Mouse (Mus musculus): Measurements from ENCODE around the gene Tlr5. TPM values are rescaled to one million over a fixed set of nuclear protein-coding genes. Genes with fewer than 3 reads are reported as not detected.

Gene Tlr5
- polyA plus RNA-seq, 1 experiment from 2014 or later = 1.7 TPM

GRCm38 (mm10) chr1:182974826-182975225 lies 20.2 kb downstream of the Tlr5 start:
- no peak overlapping the region for H3K4me3 ChIP-seq
- peaks cover 5% of the 10 kb centered on the region; the same call in 1 of the 2 replicates for H3K36me3 ChIP-seq
- no peak overlapping the region for H3K27ac ChIP-seq
- H3K9ac ChIP-seq = no peak overlapping the region
- no peaks in the 10 kb centered on the region for H3K4me1 ChIP-seq
- H3K4me2 ChIP-seq (replicated peaks) = no peak overlapping the region
- H3K27me3 ChIP-seq = no peaks in the 10 kb centered on the region
- no peaks in the 10 kb centered on the region for H3K9me3 ChIP-seq
- WGBS = 74% methylated on average over 14 of the region's 14 CpGs
- ATAC-seq (ENCODE audit: low FRiP score, low read depth) = no peak

- peak; percentile 60 for ATAC-seq (ENCODE audit: low FRiP score, low read depth)
- no peak overlapping the region for H3K9ac ChIP-seq
- 50% methylated on average over 6 of the region's 6 CpGs for WGBS
- no peaks in the 10 kb centered on the region for H3K9me3 ChIP-seq
- peak overlapping the region; percentile 78 for H3K27ac ChIP-seq
- H3K4me3 ChIP-seq = no peak overlapping the region
- H3K4me2 ChIP-seq (replicated peaks) = no peak overlapping the region
- no peaks in the 10 kb centered on the region for H3K27me3 ChIP-seq
- no peaks in the 10 kb centered on the region for H3K36me3 ChIP-seq
- H3K4me1 ChIP-seq = peaks cover 25% of the 10 kb centered on the region
Measured at GRCm38 (mm10) chr1:182980702-182981101, 26.1 kb downstream of the Tlr5 start.

GRCm38 (mm10) chr1:182982995-182983394 lies 28.4 kb downstream of the Tlr5 start:
- peak overlapping the region; percentile 65; the same call in 1 of the 2 replicates for H3K27ac ChIP-seq
- peak; percentile 91 for ATAC-seq (ENCODE audit: low FRiP score, low read depth)
- H3K9ac ChIP-seq = peak overlapping the region; percentile 59
- no peaks in the 10 kb centered on the region for H3K36me3 ChIP-seq
- no peaks in the 10 kb centered on the region for H3K27me3 ChIP-seq
- H3K4me1 ChIP-seq = peaks cover 40% of the 10 kb centered on the region
- peak overlapping the region; percentile 67 for H3K4me2 ChIP-seq (replicated peaks)
- WGBS = under 1% methylated on average over 13 of the region's 15 CpGs
- peak overlapping the region; percentile 37 for H3K4me3 ChIP-seq
- H3K9me3 ChIP-seq = no peaks in the 10 kb centered on the region

- H3K9ac ChIP-seq = peak overlapping the region; percentile 59
- WGBS = 52% methylated on average over 14 of the region's 14 CpGs
- H3K4me2 ChIP-seq (replicated peaks) = peak overlapping the region; percentile 67
- peak overlapping the region; percentile 37 for H3K4me3 ChIP-seq
- no peaks in the 10 kb centered on the region for H3K9me3 ChIP-seq
- peak overlapping the region; percentile 65; the same call in 1 of the 2 replicates for H3K27ac ChIP-seq
- H3K4me1 ChIP-seq = peaks cover 40% of the 10 kb centered on the region
- no peaks in the 10 kb centered on the region for H3K36me3 ChIP-seq
- no peaks in the 10 kb centered on the region for H3K27me3 ChIP-seq
- ATAC-seq (ENCODE audit: low FRiP score, low read depth) = no peak
Measured at GRCm38 (mm10) chr1:182983496-182984127, 29.0 kb downstream of the Tlr5 start.

- H3K9ac ChIP-seq = no peak overlapping the region
- ATAC-seq (ENCODE audit: low FRiP score, low read depth) = peak; percentile 26; the same call in 1 of the 2 replicates
- no peaks in the 10 kb centered on the region for H3K9me3 ChIP-seq
- no peaks in the 10 kb centered on the region for H3K27me3 ChIP-seq
- no peaks in the 10 kb centered on the region for H3K36me3 ChIP-seq
- H3K4me1 ChIP-seq = peaks cover 40% of the 10 kb centered on the region
- H3K4me3 ChIP-seq = no peak overlapping the region
- H3K4me2 ChIP-seq (replicated peaks) = no peak overlapping the region
- WGBS = 33% methylated on average over 13 of the region's 13 CpGs
- peak overlapping the region; percentile 78 for H3K27ac ChIP-seq
Measured at GRCm38 (mm10) chr1:182986243-182986642, 31.7 kb downstream of the Tlr5 start.

- Histone ChIP-seq H3K27ac (peak overlapping the region; percentile 78), H3K4me1 (peaks cover 39% of the 10 kb centered on the region), H3K9ac (no peak overlapping the region), H3K27me3 (no peaks in the 10 kb centered on the region), H3K36me3 (no peaks in the 10 kb centered on the region), H3K9me3 (no peaks in the 10 kb centered on the region), H3K4me2 (replicated peaks) (no peak overlapping the region), H3K4me3 (no peak overlapping the region)
- 78% methylated on average over 11 of the region's 11 CpGs for WGBS
- no peak for ATAC-seq (ENCODE audit: low FRiP score, low read depth)
Measured at GRCm38 (mm10) chr1:182986750-182987149, 32.2 kb downstream of the Tlr5 start.

GRCm38 (mm10) chr1:182987801-182988200 lies 33.2 kb downstream of the Tlr5 start:
- WGBS = 87% methylated on average over 13 of the region's 13 CpGs
- peak overlapping the region; percentile 78; the same call in 1 of the 2 replicates for H3K27ac ChIP-seq
- no peak overlapping the region for H3K9ac ChIP-seq
- no peaks in the 10 kb centered on the region for H3K9me3 ChIP-seq
- no peak for ATAC-seq (ENCODE audit: low FRiP score, low read depth)
- H3K4me3 ChIP-seq = no peak overlapping the region
- no peak overlapping the region for H3K4me2 ChIP-seq (replicated peaks)
- H3K27me3 ChIP-seq = no peaks in the 10 kb centered on the region
- no peaks in the 10 kb centered on the region for H3K36me3 ChIP-seq
- peaks cover 33% of the 10 kb centered on the region for H3K4me1 ChIP-seq

- 54% methylated on average over 3 of the region's 3 CpGs for WGBS
- Histone ChIP-seq H3K4me3 (no peak overlapping the region), H3K27me3 (no peaks in the 10 kb centered on the region), H3K9me3 (no peaks in the 10 kb centered on the region), H3K9ac (no peak overlapping the region), H3K36me3 (no peaks in the 10 kb centered on the region), H3K27ac (no peak overlapping the region), H3K4me1 (peaks cover 27% of the 10 kb centered on the region), H3K4me2 (replicated peaks) (no peak overlapping the region)
- no peak for ATAC-seq (ENCODE audit: low FRiP score, low read depth)
Measured at GRCm38 (mm10) chr1:182988646-182989045, 34.1 kb downstream of the Tlr5 start.

GRCm38 (mm10) chr1:182990092-182990762 lies 35.6 kb downstream of the Tlr5 start:
- Histone ChIP-seq H3K4me2 (replicated peaks) (no peak overlapping the region), H3K4me3 (no peak overlapping the region), H3K9me3 (no peaks in the 10 kb centered on the region), H3K27ac (no peak overlapping the region; the same call in 1 of the 2 replicates), H3K36me3 (no peaks in the 10 kb centered on the region), H3K27me3 (no peaks in the 10 kb centered on the region), H3K4me1 (peaks cover 24% of the 10 kb centered on the region), H3K9ac (no peak overlapping the region)
- 77% methylated on average over 14 of the region's 14 CpGs for WGBS
- ATAC-seq (ENCODE audit: low FRiP score, low read depth) = no peak

- Histone ChIP-seq H3K36me3 (no peaks in the 10 kb centered on the region), H3K4me2 (replicated peaks) (no peak overlapping the region), H3K27ac (no peak overlapping the region; the same call in 1 of the 2 replicates), H3K4me3 (no peak overlapping the region), H3K4me1 (peaks cover 20% of the 10 kb centered on the region), H3K9ac (no peak overlapping the region), H3K27me3 (no peaks in the 10 kb centered on the region), H3K9me3 (no peaks in the 10 kb centered on the region)
- peak; percentile 43 for ATAC-seq (ENCODE audit: low FRiP score, low read depth)
- WGBS = 7% methylated on average over 7 of the region's 7 CpGs
Measured at GRCm38 (mm10) chr1:182991002-182991778, 36.6 kb downstream of the Tlr5 start.

All from limb, embryonic 13.5 days (tissue).